Mouse (Mus musculus) CH12.LX (cell line): Measurements from ENCODE around the gene Casp8ap2. TPM values are rescaled to one million over a fixed set of nuclear protein-coding genes. Genes with fewer than 3 reads are reported as not detected.

Experiments
- DNase-seq: peaks from one replicate; pipeline ENCODE4 v3.0.0-alpha.2; 2013; ENCODE audit errors: extremely low read depth
- H3K27ac ChIP-seq: 2 replicates; pipeline ENCODE4 v1.5.1; 2012; ENCODE audit warnings: low read depth, mild to moderate bottlenecking, control low read depth, moderate library complexity; ENCODE audit not compliant: insufficient read depth
- H3K27me3 ChIP-seq: replicated peaks from 2 replicates; pipeline ENCODE3; 2012; ENCODE audit warnings: inconsistent platforms
- H3K36me3 ChIP-seq, 2 experiments: replicated peaks in 1 of 2; 2 replicates each; pipeline versions ENCODE3 to v1.6.1; 2012; ENCODE audit warnings: inconsistent platforms in 1 of 2, low read length in 1 of 2, mild to moderate bottlenecking in 1 of 2, mixed read lengths in 1 of 2, moderate library complexity in 1 of 2; ENCODE audit not compliant: control insufficient read depth in 1 of 2, insufficient read depth in 1 of 2
- H3K4me1 ChIP-seq, 2 experiments: 2 replicates each; pipeline ENCODE4 v1.6.1; 2012; ENCODE audit warnings: inconsistent platforms in 1 of 2, moderate library complexity in 1 of 2; ENCODE audit not compliant: insufficient read depth in 2 of 2, control insufficient read depth in 1 of 2
- H3K4me2 ChIP-seq: 2 replicates; pipeline ENCODE4 v1.6.1; 2012; ENCODE audit warnings: low read depth, mild to moderate bottlenecking, control low read depth; ENCODE audit not compliant: poor library complexity, insufficient read depth, severe bottlenecking
- H3K4me3 ChIP-seq, 3 experiments: fragments of 150-350 bp in 1 of 3; sonication (generic) in 1 of 3; replicated peaks in 1 of 3; 2 replicates each; pipeline versions ENCODE3 to v1.5.1; 2011 to 2012; ENCODE audit warnings: low read depth in 2 of 3, low read length in 2 of 3, mild to moderate bottlenecking in 2 of 3, moderate library complexity in 2 of 3, control low read depth in 1 of 3, improper control_type of control experiment in 1 of 3, inconsistent platforms in 1 of 3, mixed read lengths in 1 of 3; ENCODE audit not compliant: poor library complexity in 1 of 3
- H3K79me2 ChIP-seq: replicated peaks from 2 replicates; pipeline ENCODE4 v1.6.1; 2012; ENCODE audit warnings: mild to moderate bottlenecking, moderate library complexity; ENCODE audit not compliant: control insufficient read depth, poor library complexity, insufficient read depth, severe bottlenecking; ENCODE audit errors: extremely low read depth
- H3K9ac ChIP-seq: 2 replicates; pipeline ENCODE4 v1.6.1; 2012; ENCODE audit warnings: low read depth, mild to moderate bottlenecking, control low read depth, moderate library complexity; ENCODE audit not compliant: insufficient read depth
- H3K9me3 ChIP-seq: replicated peaks from 2 replicates; pipeline ENCODE3; 2012; ENCODE audit warnings: low read length, inconsistent platforms, mixed read lengths
- BHLHE40 ChIP-seq: IDR thresholded peaks from 2 replicates; pipeline ENCODE4 v1.6.1; 2011; ENCODE audit warnings: mild to moderate bottlenecking, low read depth, low read length, improper control_type of control experiment
- CHD2 ChIP-seq: IDR thresholded peaks from 2 replicates; pipeline ENCODE4 v1.6.1; 2011; ENCODE audit warnings: low read length, improper control_type of control experiment
- CTCF ChIP-seq, 2 experiments: IDR thresholded peaks in 1 of 2; conservative IDR thresholded peaks in 1 of 2; 2 replicates each; pipeline ENCODE4 v1.5.1; 2011 to 2012; ENCODE audit warnings: low read depth in 2 of 2, low read length in 2 of 2, improper control_type of control experiment in 1 of 2, inconsistent platforms in 1 of 2, mild to moderate bottlenecking in 1 of 2, moderate library complexity in 1 of 2
- ELF1 ChIP-seq: IDR thresholded peaks from 2 replicates; pipeline ENCODE4 v1.6.1; 2014; ENCODE audit warnings: low read depth, mild to moderate bottlenecking, inconsistent platforms, low read length, improper control_type of control experiment
- GABPA ChIP-seq: IDR thresholded peaks from 2 replicates; pipeline ENCODE4 v1.6.1; 2012; ENCODE audit warnings: low read depth, low read length, improper control_type of control experiment, inconsistent platforms; ENCODE audit not compliant: insufficient replicate concordance
- HCFC1 ChIP-seq: IDR thresholded peaks from 2 replicates; pipeline ENCODE4 v1.6.1; 2012; ENCODE audit warnings: low read depth, mild to moderate bottlenecking, inconsistent platforms, low read length, improper control_type of control experiment
- IRF4 ChIP-seq: IDR thresholded peaks from 2 replicates; pipeline ENCODE4 v1.6.1; 2014; ENCODE audit warnings: low read depth, mild to moderate bottlenecking, inconsistent platforms, low read length, improper control_type of control experiment
- KAT2A ChIP-seq: IDR thresholded peaks from 2 replicates; pipeline ENCODE4 v1.6.1; 2012; ENCODE audit warnings: low read length, improper control_type of control experiment, inconsistent platforms; ENCODE audit not compliant: insufficient replicate concordance
- MEF2A ChIP-seq: IDR thresholded peaks from 2 replicates; pipeline ENCODE4 v1.6.1; 2014; ENCODE audit warnings: low read depth, mild to moderate bottlenecking, inconsistent platforms, low read length, improper control_type of control experiment, borderline replicate concordance
- NELFE ChIP-seq: IDR thresholded peaks from 2 replicates; pipeline ENCODE4 v1.6.1; 2011; ENCODE audit warnings: low read depth, low read length, improper control_type of control experiment
- POLR2A ChIP-seq: IDR thresholded peaks from 2 replicates; pipeline ENCODE4 v1.6.1; 2011; ENCODE audit warnings: low read depth, mild to moderate bottlenecking, improper control_type of control experiment, low read length
- RAD21 ChIP-seq: IDR thresholded peaks from 2 replicates; pipeline ENCODE4 v1.6.1; 2011; ENCODE audit warnings: low read depth, mild to moderate bottlenecking, low read length, improper control_type of control experiment, moderate library complexity
- SIN3A ChIP-seq: IDR thresholded peaks from 2 replicates; pipeline ENCODE4 v1.6.1; 2012; ENCODE audit warnings: low read length, improper control_type of control experiment, inconsistent platforms
- TBP ChIP-seq: conservative IDR thresholded peaks from 2 replicates; pipeline ENCODE4 v1.6.1; 2011; ENCODE audit warnings: low read depth, low read length, improper control_type of control experiment
- TCF12 ChIP-seq: IDR thresholded peaks from 2 replicates; pipeline ENCODE4 v1.6.1; 2014; ENCODE audit warnings: low read depth, mild to moderate bottlenecking, inconsistent platforms, low read length, improper control_type of control experiment
- UBTF ChIP-seq: IDR thresholded peaks from 2 replicates; pipeline ENCODE4 v1.6.1; 2012; ENCODE audit warnings: low read depth, mild to moderate bottlenecking, inconsistent platforms, low read length, improper control_type of control experiment, moderate library complexity
- ZC3H11A ChIP-seq: IDR thresholded peaks from 2 replicates; pipeline ENCODE4 v1.6.1; 2012; ENCODE audit warnings: low read depth, mild to moderate bottlenecking, inconsistent platforms, low read length, improper control_type of control experiment
- ZMIZ1 ChIP-seq: IDR thresholded peaks from 2 replicates; pipeline ENCODE4 v1.6.1; 2012; ENCODE audit warnings: low read depth, mild to moderate bottlenecking, inconsistent platforms, low read length, improper control_type of control experiment
- ZNF384 ChIP-seq: IDR thresholded peaks from 2 replicates; pipeline ENCODE4 v1.6.1; 2012; ENCODE audit warnings: low read depth, low read length, improper control_type of control experiment, inconsistent platforms
- dilution Hi-C: fragments of 300-500 bp; cut with MboI; formaldehyde crosslinking; loops from 2 replicates; pipeline ENCODE4 v1.14.3; 2020; ENCODE audit warnings: low sequenced_read_pairs; ENCODE audit not compliant: extremely low pct_unique_long_range_greater_than_20kb, extremely low pct_ligation_motif_present
- in situ Hi-C: fragments of 300-500 bp; cut with MboI; formaldehyde crosslinking; loops from 3 replicates; pipeline ENCODE4 v1.14.3; 2019; ENCODE audit warnings: low sequenced_read_pairs, low pct_ligation_motif_present, low pct_unique_long_range_greater_than_20kb, mixed read lengths
- polyA plus RNA-seq: library from polyadenylated mRNA; unstranded; fragments of >175 nt; gene quantifications from 2 replicates; pipeline ENCODE4 v1.2.1, GENCODE M21; 2012; ENCODE audit warnings: low read depth; ENCODE audit not compliant: insufficient read length
- total RNA-seq, 2 experiments: library from RNA; depleted of rRNA; stranded (reverse); fragments of 300-350 nt in 1 of 2; fragments of >200 nt in 1 of 2; gene quantifications; 2 replicates each; pipeline ENCODE4 v1.2.3; 2012 to 2014

Casp8ap2 gene
- total and polyA plus RNA-seq, 3 experiments, result 26.3 to 43.4 (median 27.2) TPM

DNA sequence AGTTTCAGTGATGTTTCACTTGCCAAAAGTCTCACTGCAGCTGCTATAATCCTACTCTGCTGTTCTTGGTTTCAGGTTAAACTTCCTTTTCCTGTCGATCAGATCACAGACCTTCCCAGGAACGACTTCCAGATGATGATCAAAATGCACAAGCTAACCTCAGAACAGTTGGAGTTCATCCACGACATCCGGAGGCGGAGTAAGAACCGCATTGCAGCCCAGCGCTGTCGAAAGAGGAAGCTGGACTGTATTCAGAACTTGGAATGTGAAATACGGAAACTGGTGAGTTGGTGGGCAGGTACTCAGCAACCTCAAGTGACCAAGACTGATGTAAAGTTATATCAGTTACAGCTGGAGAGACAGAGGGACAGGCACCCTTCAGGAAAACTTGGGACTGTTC is 40.1 kb upstream of the Casp8ap2 start:
- in situ Hi-C loops (no loop called here), dilution Hi-C loops (no loop called here)
- H3K4me2 ChIP-seq, result no peak overlapping the region
- TF ChIP-seq UBTF (no peak), TBP (no peak), GABPA (no peak), CTCF (conservative IDR thresholded peaks at IDR 0.05 in 1 of 2, IDR thresholded peaks at IDR 0.05 in 1 of 2; ENCODE audit: low read depth in 2 of 2, low read length in 2 of 2) (no peak), ZC3H11A (no peak), KAT2A (no peak), IRF4 (no peak), ZNF384 (no peak), BHLHE40 (no peak), HCFC1 (no peak), ZMIZ1 (no peak), NELFE (no peak)
- H3K9me3 ChIP-seq, result no peaks in the 10 kb centered on the region
- no peaks in the 10 kb centered on the region for H3K27me3 ChIP-seq
- H3K9ac ChIP-seq, result no peak overlapping the region
- H3K4me3 ChIP-seq, result no peak overlapping the region
- no peak for DNase-seq
- H3K27ac ChIP-seq, result no peak overlapping the region
- H3K4me1 ChIP-seq, result peaks cover 4 to 8% of the 10 kb centered on the region in 2 experiments; a peak in 2 of 4 replicates
- no peaks in the 10 kb centered on the region for H3K79me2 ChIP-seq
- H3K36me3 ChIP-seq, result no peaks in the 10 kb centered on the region

DNA sequence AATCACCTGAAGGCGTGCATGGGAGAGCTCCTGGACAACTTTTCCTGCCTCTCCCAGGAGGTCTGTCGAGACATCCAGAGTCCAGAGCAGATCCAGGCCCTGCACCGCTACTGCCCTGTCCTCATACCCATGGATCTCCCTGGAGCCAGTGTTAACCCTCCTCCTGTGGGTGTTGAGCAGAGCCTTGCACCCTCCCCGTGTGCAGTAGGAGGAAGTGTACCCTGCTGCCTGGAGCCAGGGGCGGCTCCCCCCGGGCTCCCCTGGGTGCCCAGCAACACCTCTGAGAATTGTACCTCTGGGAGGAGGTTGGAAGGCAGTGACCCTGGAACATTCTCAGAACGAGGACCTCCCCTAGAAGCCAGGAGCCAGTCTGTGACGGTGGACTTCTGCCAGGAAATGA is 35.4 kb upstream of the Casp8ap2 start:
- no peak overlapping the region for H3K4me2 ChIP-seq
- H3K27me3 ChIP-seq, result no peaks in the 10 kb centered on the region
- H3K9ac ChIP-seq, result no peak overlapping the region
- no peak for DNase-seq
- peaks cover 6% of the 10 kb centered on the region in 2 experiments; a peak in 2 of 4 replicates for H3K4me1 ChIP-seq
- no peak overlapping the region for H3K4me3 ChIP-seq
- no peak overlapping the region for H3K27ac ChIP-seq
- no peaks in the 10 kb centered on the region for H3K9me3 ChIP-seq
- no peaks in the 10 kb centered on the region for H3K36me3 ChIP-seq
- in situ Hi-C loops, result loop anchor here (10.0 kb wide), 1 partner anchor 535 kb away; no protein-coding TSS in a partner anchor
- no peak for TF ChIP-seq ZMIZ1
- no peak for TF ChIP-seq ELF1
- no peak for TF ChIP-seq TCF12
- TF ChIP-seq MEF2A, result no peak
- no peak for TF ChIP-seq CHD2
- TF ChIP-seq POLR2A, result no peak
- TF ChIP-seq NELFE, result no peak
- no peak for TF ChIP-seq SIN3A
- TF ChIP-seq RAD21, result no peak
- dilution Hi-C loops, result no loop called here
- H3K79me2 ChIP-seq, result no peaks in the 10 kb centered on the region
